Mouse (Mus musculus) brain, embryonic 14.5 days (tissue): ENCODE results near the gene Lctl.

Experiments used
- CTCF ChIP-seq: fragments of 200-500 bp; IDR thresholded peaks from 2 replicates; pipeline ENCODE4 v1.5.1; 2012; ENCODE audit warnings: inconsistent platforms, mild to moderate bottlenecking, moderate library complexity, borderline replicate concordance; ENCODE audit not compliant: insufficient read depth, insufficient read length; ENCODE audit errors: extremely low read depth
- POLR2A ChIP-seq: fragments of 200-500 bp; IDR thresholded peaks from 2 replicates; pipeline ENCODE4 v1.6.1; 2012; ENCODE audit warnings: mild to moderate bottlenecking, inconsistent platforms, borderline replicate concordance; ENCODE audit not compliant: poor library complexity, insufficient read depth, insufficient read length, severe bottlenecking; ENCODE audit errors: extremely low read depth

- TF ChIP-seq POLR2A (no peak), CTCF (no peak)
Observed at GRCm38 (mm10) chr9:64125307-64125706, 8.4 kb downstream of the Lctl start.
